Mouse (Mus musculus) cerebellum, adult 11-12 months (tissue): ENCODE results near the gene Ubash3a.

Experiments
- DNase-seq: peaks from one replicate; pipeline ENCODE4 v3.0.0; 2022

Gene Ubash3a

GRCm38 (mm10) chr17:31216068-31216955 lies 8.6 kb downstream of the Ubash3a start:
- DNase-seq, result no peak

DNA sequence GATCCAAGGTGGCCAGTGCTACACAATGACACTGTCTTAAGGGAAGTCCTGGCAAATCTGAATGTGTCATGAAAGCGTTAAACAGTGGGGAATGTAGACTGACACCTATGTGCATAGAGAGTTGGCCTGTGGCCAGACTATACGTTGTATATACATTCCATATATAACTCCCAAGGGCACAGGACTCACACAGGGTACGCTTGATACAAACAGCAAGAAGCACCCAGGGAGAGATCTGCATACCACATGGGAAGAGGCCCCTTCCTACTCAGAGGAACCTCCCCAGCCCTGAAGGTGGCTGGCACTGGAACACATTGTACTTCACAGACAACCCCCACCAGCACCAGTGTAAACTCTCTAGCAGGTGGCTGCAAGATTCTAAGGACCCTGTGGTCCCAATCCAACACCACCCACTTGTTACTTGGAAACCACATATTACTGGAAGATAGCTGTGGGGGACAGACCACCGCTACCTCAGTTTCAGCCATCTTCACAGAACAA lies 15.2 kb downstream of the Ubash3a start:
- DNase-seq, result no peak

- no peak for DNase-seq
Observed at GRCm38 (mm10) chr17:31223835-31224234, 16.2 kb downstream of the Ubash3a start.

- DNase-seq, result no peak
Observed at GRCm38 (mm10) chr17:31224591-31224990, 16.9 kb downstream of the Ubash3a start.

DNA sequence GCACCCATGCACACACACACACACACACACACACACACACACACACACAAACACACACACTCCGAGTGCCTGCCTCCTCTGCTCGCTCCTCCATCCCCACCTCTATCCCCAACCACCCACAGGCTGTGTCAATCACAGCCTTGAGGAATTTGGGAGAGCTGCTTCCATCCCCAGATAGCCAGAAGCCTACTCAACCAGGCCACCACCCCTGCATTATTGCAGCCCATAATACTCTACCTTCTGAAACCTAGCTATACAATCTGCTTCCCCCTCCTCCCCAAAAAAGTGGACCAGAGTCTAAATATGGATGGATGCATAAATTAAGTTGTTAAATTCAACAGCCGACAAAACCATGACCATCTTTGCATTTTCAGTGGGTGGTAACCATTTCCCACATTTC lies 18.7 kb downstream of the Ubash3a start:
- no peak for DNase-seq

DNA sequence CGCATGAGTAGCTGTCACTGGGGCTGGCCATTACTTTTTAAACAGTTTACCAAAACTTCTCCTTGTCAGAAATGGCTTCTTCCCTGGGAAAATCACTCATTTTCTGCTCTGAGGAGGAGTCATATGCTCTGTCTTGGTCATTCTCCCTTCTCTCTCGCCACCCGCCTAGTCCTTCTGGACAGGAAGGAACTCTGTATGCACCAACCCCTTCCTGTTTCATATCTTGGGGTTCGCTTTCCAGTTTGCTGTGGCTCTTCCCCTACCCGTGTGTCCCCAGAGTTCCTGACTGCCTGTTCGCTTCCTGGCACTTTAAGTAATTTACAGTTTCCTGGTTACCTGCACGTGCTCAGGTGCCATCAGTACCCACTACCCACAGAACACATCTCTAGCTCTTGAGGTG lies 19.3 kb downstream of the Ubash3a start:
- DNase-seq, result no peak

- DNase-seq, result no peak
Observed at GRCm38 (mm10) chr17:31231780-31232179, 24.1 kb downstream of the Ubash3a start.

DNA sequence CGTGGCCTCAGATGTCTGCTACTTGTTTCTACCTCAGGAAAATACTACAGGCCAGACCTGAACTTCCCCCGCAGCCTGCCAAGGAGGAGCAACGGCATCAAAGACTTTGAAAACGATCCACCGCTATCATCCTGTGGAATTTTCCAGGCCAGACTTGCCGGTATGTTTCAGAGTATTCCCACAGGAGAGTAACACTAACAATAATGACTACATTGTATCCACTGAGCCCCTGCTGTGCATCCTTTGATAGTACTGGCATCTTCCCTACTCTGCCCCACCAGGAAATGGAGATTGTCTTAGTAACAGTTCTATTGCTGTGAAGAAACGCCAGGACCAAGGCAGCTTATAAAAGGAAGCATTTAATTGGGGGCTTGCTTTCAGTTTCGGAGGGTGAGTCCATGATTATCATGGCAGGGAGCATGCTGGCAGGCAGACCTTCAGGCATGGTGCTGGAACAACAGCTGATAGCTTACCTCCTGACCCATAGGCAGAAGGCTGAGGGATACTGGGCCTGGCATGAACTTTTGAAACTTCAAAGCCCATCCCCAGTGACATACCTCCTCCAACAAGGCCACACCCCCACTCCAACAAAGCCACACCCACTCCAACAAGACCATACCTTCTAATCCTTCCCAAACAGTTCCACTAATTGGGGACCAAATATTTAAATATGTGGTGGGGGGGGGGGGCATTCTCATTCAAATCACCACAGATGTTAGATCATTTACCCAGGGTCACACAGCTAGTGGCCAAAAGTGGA lies 24.8 kb downstream of the Ubash3a start:
- DNase-seq, result no peak

DNA sequence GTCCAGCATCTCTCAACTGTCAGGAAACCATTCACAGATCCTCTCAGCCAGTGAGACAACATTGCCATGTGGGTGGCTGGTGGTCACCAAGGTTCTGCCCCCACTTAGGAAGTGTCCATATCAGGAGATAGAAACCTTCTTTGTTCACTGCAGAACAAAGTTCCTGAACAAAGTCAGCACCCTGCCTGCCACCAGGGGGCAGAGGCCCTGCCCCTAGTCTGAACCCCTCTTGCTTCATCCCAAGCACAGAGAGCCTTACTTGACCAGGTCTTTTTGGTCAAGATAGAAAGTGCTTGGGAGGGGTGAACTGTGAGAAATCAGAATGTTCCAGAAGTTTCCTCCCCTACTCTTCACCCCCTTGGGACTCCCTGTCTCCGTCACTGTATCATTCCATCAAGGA lies 28.2 kb downstream of the Ubash3a start:
- no peak for DNase-seq

DNA sequence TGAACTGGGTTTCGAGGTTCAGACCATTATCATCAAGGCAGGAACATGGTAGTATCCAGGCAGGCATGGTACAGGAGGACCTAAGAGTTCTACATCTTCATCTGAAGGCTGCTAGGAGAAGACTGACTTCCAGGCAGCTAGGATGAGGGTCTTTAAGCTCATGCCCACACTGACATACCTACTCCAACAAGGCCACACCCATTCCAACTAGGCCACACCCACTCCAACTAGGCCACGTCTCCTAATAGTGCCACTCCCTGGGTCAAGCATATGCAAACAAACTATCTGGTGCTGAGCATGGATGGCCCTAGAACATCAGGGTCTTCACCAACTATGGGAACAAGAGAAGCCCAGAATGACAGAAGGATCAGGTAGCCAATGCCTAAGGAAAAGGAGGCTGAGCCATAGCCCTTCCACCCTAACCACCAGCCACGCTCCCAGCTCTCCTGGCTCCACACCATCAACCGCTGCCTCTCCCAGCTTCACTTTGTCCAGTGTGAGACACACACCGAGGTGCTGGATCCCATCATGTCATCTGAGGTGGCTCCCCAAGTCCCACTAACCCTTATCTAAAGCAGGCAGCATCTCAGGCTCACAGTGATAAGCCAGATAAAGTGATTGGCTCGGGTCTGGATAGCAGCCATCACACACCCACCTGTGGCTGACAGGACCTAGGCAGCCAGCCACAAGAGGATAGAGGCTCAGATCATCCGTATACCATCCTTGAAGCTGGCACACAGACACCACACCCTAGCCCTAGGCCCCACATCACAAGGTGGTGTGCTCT lies 30.8 kb downstream of the Ubash3a start:
- DNase-seq, result no peak

GRCm38 (mm10) chr17:31241156-31241555 lies 33.5 kb downstream of the Ubash3a start:
- DNase-seq, result no peak

- no peak for DNase-seq
Observed at GRCm38 (mm10) chr17:31242764-31243163, 35.1 kb downstream of the Ubash3a start.

GRCm38 (mm10) chr17:31245321-31245720 lies 37.6 kb downstream of the Ubash3a start:
- DNase-seq, result no peak

GRCm38 (mm10) chr17:31247144-31247543 lies 39.5 kb downstream of the Ubash3a start:
- DNase-seq, result no peak

DNA sequence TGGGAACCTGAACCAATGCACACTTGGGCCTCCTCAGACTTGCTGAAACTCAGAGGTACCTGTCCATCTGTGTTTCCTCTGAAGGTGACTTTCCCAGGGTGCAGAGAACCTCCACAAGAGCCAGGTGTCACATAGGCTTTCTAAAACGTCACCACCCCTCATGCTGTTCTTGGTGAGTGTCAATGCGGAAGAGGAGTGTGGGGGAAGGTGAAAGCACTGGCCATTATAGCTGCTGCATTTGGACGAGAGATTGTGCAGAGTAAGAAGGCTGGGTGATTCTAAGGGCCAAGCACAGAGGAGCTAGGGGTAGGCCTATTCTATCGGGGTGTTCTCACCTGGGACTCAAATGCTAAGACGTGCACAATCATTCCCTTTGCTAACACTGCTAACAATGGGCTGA lies 46.3 kb downstream of the Ubash3a start:
- DNase-seq, result no peak

DNA sequence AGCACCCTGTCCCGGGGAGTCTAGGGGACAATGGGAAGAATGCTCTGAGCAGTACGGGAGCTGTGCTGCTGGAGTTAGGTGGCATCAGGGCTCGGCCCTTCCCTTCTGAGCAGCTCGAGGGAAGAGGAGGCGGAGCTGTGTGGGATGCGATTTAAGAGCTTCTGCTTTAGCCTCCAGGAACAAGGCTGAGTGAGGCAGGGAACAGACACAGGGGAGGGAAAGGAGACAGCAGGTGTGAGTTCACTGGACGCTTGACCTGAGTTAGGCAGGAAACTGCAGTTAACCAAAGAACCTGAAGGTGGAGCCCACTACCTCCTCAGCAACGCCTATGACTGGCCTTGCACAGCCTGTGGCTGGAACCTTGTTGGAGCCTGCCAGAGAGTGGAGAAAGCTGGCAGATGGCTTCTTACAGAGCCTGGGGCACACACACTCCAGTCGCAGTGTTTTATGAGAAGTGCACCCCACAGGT lies 46.8 kb downstream of the Ubash3a start:
- peak; percentile 92 for DNase-seq

- DNase-seq, result no peak
Observed at GRCm38 (mm10) chr17:31257149-31257548, 49.5 kb downstream of the Ubash3a start.

- no peak for DNase-seq
Observed at GRCm38 (mm10) chr17:31257898-31258297, 50.2 kb downstream of the Ubash3a start.

DNA sequence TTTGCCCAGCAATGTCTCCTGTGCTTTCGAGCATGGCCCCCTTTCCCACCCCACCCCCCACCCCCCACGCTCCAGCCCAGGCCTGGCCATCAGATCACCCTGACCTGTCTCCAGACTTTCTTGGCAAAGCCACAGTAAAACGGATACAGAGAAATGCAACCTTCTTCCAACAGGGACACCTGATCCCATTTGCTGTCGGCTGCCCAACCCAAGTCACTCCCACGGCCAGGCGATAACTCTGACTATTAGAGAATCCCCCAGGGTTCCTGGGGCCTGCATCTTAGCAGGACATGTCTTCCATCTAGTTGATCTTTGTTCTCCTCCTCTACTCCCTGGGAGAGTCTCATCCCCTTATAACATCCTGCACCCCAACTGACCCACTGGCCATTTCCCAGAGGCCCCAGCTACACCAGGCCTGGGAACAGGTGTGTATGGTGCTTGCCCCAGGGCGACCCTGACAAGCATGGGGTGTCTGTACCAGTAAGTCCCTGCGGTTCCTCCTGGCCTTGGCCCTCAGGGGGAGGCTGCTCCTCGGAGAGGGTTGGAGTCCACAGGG lies 50.7 kb downstream of the Ubash3a start:
- DNase-seq, result no peak

GRCm38 (mm10) chr17:31259145-31259544 lies 51.5 kb downstream of the Ubash3a start:
- DNase-seq, result no peak

- DNase-seq, result no peak
Observed at GRCm38 (mm10) chr17:31259825-31260224, 52.2 kb downstream of the Ubash3a start.

DNA sequence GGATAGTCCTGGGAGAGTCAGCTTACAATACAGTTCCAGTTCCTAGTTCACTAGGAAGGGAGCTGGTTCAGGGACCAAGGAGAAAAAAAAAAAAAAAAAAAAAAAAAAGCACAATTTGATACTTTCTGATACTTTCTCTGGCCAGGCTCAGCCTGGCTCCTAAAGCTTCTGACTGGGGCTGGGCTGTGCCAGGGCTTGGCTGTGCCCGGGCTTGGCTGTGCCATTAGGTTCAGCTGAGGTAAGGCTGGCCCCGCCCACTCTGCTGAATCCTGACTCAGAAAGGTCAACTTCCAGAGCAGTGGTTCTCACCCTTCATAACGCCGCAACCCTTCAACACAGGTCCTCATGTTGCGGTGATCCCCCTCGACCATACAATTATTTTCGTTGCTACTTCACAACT lies 52.8 kb downstream of the Ubash3a start:
- DNase-seq, result no peak

- no peak for DNase-seq
Observed at GRCm38 (mm10) chr17:31261352-31261751, 53.7 kb downstream of the Ubash3a start.
